Mouse (Mus musculus): Measurements from ENCODE around the gene Olfr1184. TPM values are rescaled to one million over a fixed set of nuclear protein-coding genes. Genes with fewer than 3 reads are reported as not detected.
"Not testable (repeated sequence)": the region's sequence is repeated elsewhere in the genome, so short reads cannot be mapped to it uniquely, and the experiment has no call there.

The Olfr1184 gene
- total RNA-seq (2021) = not detected
- long read RNA-seq, experiment 1 = 0 reads
- long read RNA-seq, experiment 2 = 0 reads

- Histone ChIP-seq H3K4me3 (no peak within 1 kb of the TSS), H3K27ac (no peak within 1 kb of the TSS)
- TF ChIP-seq CTCF (IDR thresholded peaks at IDR 0.05) = no peak
- no peak for DNase-seq
- intact Hi-C loops (cut with DNase I) = no loop called here
Observed at GRCm38 (mm10) chr2:88483298-88483697, at the start of gene Olfr1184. TSS of gene Olfr1184 (plus strand) at chr2:88483598.

GRCm38 (mm10) chr2:88449031-88449430 is 34.4 kb upstream of the Olfr1184 start, which contains the start of gene Gm13757:
TSS of gene Gm13757 (minus strand) at chr2:88449131.
- intact Hi-C loops (cut with DNase I) = no loop called here
- no peak within 1 kb of the TSS for H3K4me3 ChIP-seq
- DNase-seq = no peak
- TF ChIP-seq CTCF (IDR thresholded peaks at IDR 0.05) = no peak
- H3K27ac ChIP-seq = no peak within 1 kb of the TSS

GRCm38 (mm10) chr2:88454567-88454966 is 28.8 kb upstream of the Olfr1184 start, which contains the start of gene Olfr1183:
TSS of gene Olfr1183 (plus strand) at chr2:88454867.
- H3K27ac ChIP-seq; DNase-seq; H3K4me3 ChIP-seq; intact Hi-C loops (cut with DNase I): not testable (repeated sequence)

- no peak for DNase-seq
- intact Hi-C loops (cut with DNase I) = no loop called here
- no peak for TF ChIP-seq CTCF (IDR thresholded peaks at IDR 0.05)
- Histone ChIP-seq H3K4me3 (no peak within 1 kb of the TSS), H3K27ac (no peak within 1 kb of the TSS)
Observed at GRCm38 (mm10) chr2:88493020-88493419, 9.6 kb downstream of the Olfr1184 start, which contains the start of gene Olfr1185-ps1. TSS of gene Olfr1185-ps1 (plus strand) at chr2:88493320.

- intact Hi-C loops (cut with DNase I) = no loop called here
- H3K27ac ChIP-seq = no peak within 1 kb of the TSS
- DNase-seq = no peak
- TF ChIP-seq CTCF (IDR thresholded peaks at IDR 0.05) = no peak
- H3K4me3 ChIP-seq = no peak within 1 kb of the TSS
Observed at GRCm38 (mm10) chr2:88518251-88518650, 34.9 kb downstream of the Olfr1184 start, which contains the start of gene Olfr1186. TSS of gene Olfr1186 (plus strand) at chr2:88518551.

GRCm38 (mm10) chr2:88525720-88526119 is 42.3 kb downstream of the Olfr1184 start:
- no peak for DNase-seq
- no peak overlapping the region for H3K27ac ChIP-seq
- no peak overlapping the region for H3K4me3 ChIP-seq
- intact Hi-C loops (cut with DNase I) = no loop called here
- TF ChIP-seq CTCF (IDR thresholded peaks at IDR 0.05) = no peak

Other genes starting within 250 kb of the Olfr1184 start
- not detected for gene Olfr1173, start 203.7 kb upstream of the Olfr1184 start, total RNA-seq (2021)
- not detected for gene Olfr1174-ps, start 168.5 kb upstream of the Olfr1184 start, total RNA-seq (2021)
- gene Olfr1175-ps, start 156.4 kb upstream of the Olfr1184 start, total RNA-seq (2021) = not detected
- gene Olfr1176, start 146.9 kb upstream of the Olfr1184 start, total RNA-seq (2021) = not detected
- gene Olfr1177-ps, start 137.1 kb upstream of the Olfr1184 start, total RNA-seq (2021) = not detected
- not detected for gene Olfr1178, start 96.5 kb upstream of the Olfr1184 start, total RNA-seq (2021)
- not detected for gene Olfr1179, start 77.1 kb upstream of the Olfr1184 start, total RNA-seq (2021)
- gene Olfr1180, start 64.4 kb upstream of the Olfr1184 start, total RNA-seq (2021) = not detected
- gene Olfr1181, start 57.4 kb upstream of the Olfr1184 start, total RNA-seq (2021) = not detected
- gene Gm13757, start 34.5 kb upstream of the Olfr1184 start, total RNA-seq (2021) = not detected
- gene Olfr1183, start 28.7 kb upstream of the Olfr1184 start, total RNA-seq (2021) = not detected
- gene Olfr1185-ps1, start 9.7 kb downstream of the Olfr1184 start, total RNA-seq (2021) = not detected
- not detected for gene Olfr1186, start 35.0 kb downstream of the Olfr1184 start, total RNA-seq (2021)
- gene Olfr1188, start 73.3 kb downstream of the Olfr1184 start, total RNA-seq (2021) = not detected
- not detected for gene Olfr1189, start 102.9 kb downstream of the Olfr1184 start, total RNA-seq (2021)
- gene Olfr1191-ps1, start 156.9 kb downstream of the Olfr1184 start, total RNA-seq (2021) = not detected
- not detected for gene Olfr1192-ps1, start 164.9 kb downstream of the Olfr1184 start, total RNA-seq (2021)
- gene Olfr1193, start 192.0 kb downstream of the Olfr1184 start, total RNA-seq (2021) = not detected
- gene Olfr1195, start 205.6 kb downstream of the Olfr1184 start, total RNA-seq (2021) = not detected
- not detected for gene Olfr1196, start 221.0 kb downstream of the Olfr1184 start, total RNA-seq (2021)
- gene Olfr1197, start 248.8 kb downstream of the Olfr1184 start, total RNA-seq (2021) = not detected